Mouse (Mus musculus) embryonic facial prominence, embryonic 13.5 days (tissue): ENCODE results near the gene Ovol2. TPM values are rescaled to one million over a fixed set of nuclear protein-coding genes. Genes with fewer than 3 reads are reported as not detected.
A peak's percentile ranks its signal among the peaks of the same experiment; 100 is the strongest.

Experiments used
- ATAC-seq: fragments of 200-750 bp; cut with Nextera tagmentation; 2 replicates; pipeline ENCODE4 v1.8.0; 2017; ENCODE audit warnings: low read depth; ENCODE audit not compliant: insufficient number of reproducible peaks, insufficient read depth, low FRiP score, low TSS enrichment
- H3K27ac ChIP-seq: fragments of 300-500 bp; sonication (generic); 2 replicates; pipeline ENCODE4 v1.5.1; 2015; ENCODE audit warnings: moderate library complexity, mild to moderate bottlenecking, inconsistent platforms
- H3K27me3 ChIP-seq: fragments of 300-500 bp; sonication (generic); 2 replicates; pipeline ENCODE4 v1.6.1; 2015; ENCODE audit warnings: mild to moderate bottlenecking, inconsistent platforms
- H3K36me3 ChIP-seq: fragments of 300-500 bp; sonication (generic); 2 replicates; pipeline ENCODE4 v1.6.1; 2015; ENCODE audit warnings: mild to moderate bottlenecking, inconsistent platforms
- H3K4me1 ChIP-seq: fragments of 300-500 bp; sonication (generic); 2 replicates; pipeline ENCODE4 v1.6.1; 2015; ENCODE audit warnings: inconsistent platforms
- H3K4me2 ChIP-seq: fragments of 300-500 bp; sonication (generic); 2 replicates; pipeline ENCODE4 v1.6.1; 2015; ENCODE audit warnings: moderate library complexity, mild to moderate bottlenecking, inconsistent platforms
- H3K4me3 ChIP-seq: fragments of 300-500 bp; sonication (generic); 2 replicates; pipeline ENCODE4 v1.5.1; 2015; ENCODE audit warnings: mild to moderate bottlenecking, inconsistent platforms
- H3K9ac ChIP-seq: fragments of 300-500 bp; sonication (generic); 2 replicates; pipeline ENCODE4 v1.6.1; 2015; ENCODE audit warnings: mild to moderate bottlenecking, inconsistent platforms
- H3K9me3 ChIP-seq: fragments of 300-500 bp; sonication (generic); 2 replicates; pipeline ENCODE4 v1.6.1; 2016; ENCODE audit warnings: inconsistent platforms
- WGBS: fragments of 180-500 bp; shearing (Covaris S2); methylation state at CpG from one replicate; pipeline ENCODE4 v1.1.7; 2015; ENCODE audit warnings: mixed read lengths; 5-methylcytosine and 5-hydroxymethylcytosine counted together
- polyA plus RNA-seq: library from polyadenylated mRNA; unstranded; fragments of >200 nt; fragmentation: Nextera tagmentation; extraction: Ambion mirVana; gene quantifications from 2 replicates; pipeline ENCODE4 v1.2.1, GENCODE M21; 2015

Ovol2 gene
- polyA plus RNA-seq, 1 experiment from 2014 or later: 3.2 TPM

- H3K27me3 ChIP-seq: no peaks in the 10 kb centered on the region
- no peak overlapping the region for H3K9ac ChIP-seq
- H3K9me3 ChIP-seq: no peaks in the 10 kb centered on the region
- WGBS: 21% methylated on average over 5 of the region's 5 CpGs
- no peak overlapping the region for H3K4me2 ChIP-seq
- H3K4me1 ChIP-seq: 0 out of 2 replicates have a peak, but pooled peaks cover 10% of the 10 kb centered on the region
- no peaks in the 10 kb centered on the region for H3K36me3 ChIP-seq
- no peak for ATAC-seq
- 0 out of 2 replicates have a peak overlapping the region, but pooled peaks have one; percentile 22 for H3K27ac ChIP-seq
- no peak overlapping the region for H3K4me3 ChIP-seq
Measured at GRCm38 (mm10) chr2:144310273-144310672, 21.7 kb downstream of the Ovol2 start.

- Histone ChIP-seq H3K36me3 (no peaks in the 10 kb centered on the region), H3K4me3 (no peak overlapping the region), H3K4me1 (0 out of 2 replicates have a peak, but pooled peaks cover 10% of the 10 kb centered on the region), H3K9ac (no peak overlapping the region), H3K4me2 (no peak overlapping the region), H3K27ac (no peak overlapping the region), H3K9me3 (no peaks in the 10 kb centered on the region), H3K27me3 (no peaks in the 10 kb centered on the region)
- no peak for ATAC-seq
- WGBS: 58% methylated on average over 8 of the region's 8 CpGs
Measured at GRCm38 (mm10) chr2:144308561-144308960, 23.4 kb downstream of the Ovol2 start.

GRCm38 (mm10) chr2:144305721-144306294 is 26.1 kb downstream of the Ovol2 start:
- Histone ChIP-seq H3K36me3 (no peaks in the 10 kb centered on the region), H3K9me3 (no peaks in the 10 kb centered on the region), H3K4me3 (no peak overlapping the region), H3K9ac (no peak overlapping the region), H3K27ac (no peak overlapping the region), H3K4me1 (0 out of 2 replicates have a peak, but pooled peaks cover 10% of the 10 kb centered on the region), H3K4me2 (no peak overlapping the region), H3K27me3 (no peaks in the 10 kb centered on the region)
- no peak for ATAC-seq
- WGBS: 62% methylated on average over 18 of the region's 18 CpGs

GRCm38 (mm10) chr2:144301101-144301500 is 30.8 kb downstream of the Ovol2 start:
- H3K4me3 ChIP-seq: no peak overlapping the region
- no peak overlapping the region for H3K27ac ChIP-seq
- no peak for ATAC-seq

GRCm38 (mm10) chr2:144299749-144300669 is 31.9 kb downstream of the Ovol2 start:
- Histone ChIP-seq H3K4me1 (no peaks in the 10 kb centered on the region), H3K4me3 (no peak overlapping the region), H3K36me3 (no peaks in the 10 kb centered on the region), H3K27ac (no peak overlapping the region), H3K27me3 (no peaks in the 10 kb centered on the region), H3K9me3 (no peaks in the 10 kb centered on the region), H3K9ac (no peak overlapping the region), H3K4me2 (no peak overlapping the region)
- WGBS: 67% methylated on average over 9 of the region's 9 CpGs
- ATAC-seq: no peak

More at GRCm38 (mm10) chr2:144301101-144301500, 30.8 kb downstream of the Ovol2 start:
- H3K9me3 ChIP-seq: no peaks in the 10 kb centered on the region
- 96% methylated on average over 11 of the region's 11 CpGs for WGBS
- H3K4me2 ChIP-seq: no peak overlapping the region
- no peaks in the 10 kb centered on the region for H3K27me3 ChIP-seq
- no peaks in the 10 kb centered on the region for H3K36me3 ChIP-seq
- 0 out of 2 replicates have a peak, but pooled peaks cover 4% of the 10 kb centered on the region for H3K4me1 ChIP-seq
- no peak overlapping the region for H3K9ac ChIP-seq

GRCm38 (mm10) chr2:144295145-144295735 is 36.7 kb downstream of the Ovol2 start:
- Histone ChIP-seq H3K4me3 (no peak overlapping the region), H3K27me3 (no peaks in the 10 kb centered on the region)

GRCm38 (mm10) chr2:144291600-144292305 is 40.2 kb downstream of the Ovol2 start:
- no peaks in the 10 kb centered on the region for H3K27me3 ChIP-seq
- H3K9me3 ChIP-seq: no peaks in the 10 kb centered on the region
- H3K4me1 ChIP-seq: no peaks in the 10 kb centered on the region
- no peak overlapping the region for H3K4me3 ChIP-seq
- no peak for ATAC-seq
- H3K4me2 ChIP-seq: no peak overlapping the region
- H3K36me3 ChIP-seq: no peaks in the 10 kb centered on the region
- no peak overlapping the region for H3K27ac ChIP-seq
- no peak overlapping the region for H3K9ac ChIP-seq
- WGBS: 82% methylated on average over 11 of the region's 11 CpGs

More at GRCm38 (mm10) chr2:144295145-144295735, 36.7 kb downstream of the Ovol2 start:
- H3K27ac ChIP-seq: no peak overlapping the region
- no peak for ATAC-seq
- H3K4me2 ChIP-seq: no peak overlapping the region
- no peaks in the 10 kb centered on the region for H3K4me1 ChIP-seq
- WGBS: 72% methylated on average over 9 of the region's 9 CpGs
- H3K9ac ChIP-seq: no peak overlapping the region
- no peaks in the 10 kb centered on the region for H3K9me3 ChIP-seq
- no peaks in the 10 kb centered on the region for H3K36me3 ChIP-seq

GRCm38 (mm10) chr2:144290321-144290720 is 41.6 kb downstream of the Ovol2 start:
- Histone ChIP-seq H3K9ac (no peak overlapping the region), H3K4me1 (no peaks in the 10 kb centered on the region), H3K4me3 (no peak overlapping the region), H3K9me3 (no peaks in the 10 kb centered on the region), H3K4me2 (no peak overlapping the region), H3K36me3 (no peaks in the 10 kb centered on the region), H3K27ac (no peak overlapping the region), H3K27me3 (no peaks in the 10 kb centered on the region)
- ATAC-seq: no peak
- WGBS: 83% methylated on average over 7 of the region's 7 CpGs

- Histone ChIP-seq H3K36me3 (peaks cover 28% of the 10 kb centered on the region), H3K4me2 (no peak overlapping the region), H3K4me3 (no peak overlapping the region), H3K9ac (no peak overlapping the region), H3K4me1 (no peaks in the 10 kb centered on the region), H3K27me3 (no peaks in the 10 kb centered on the region), H3K9me3 (no peaks in the 10 kb centered on the region), H3K27ac (no peak overlapping the region)
- no peak for ATAC-seq
- WGBS: 59% methylated on average over 3 of the region's 3 CpGs
Measured at GRCm38 (mm10) chr2:144281417-144281816, 50.5 kb downstream of the Ovol2 start.

GRCm38 (mm10) chr2:144280568-144280967 is 51.4 kb downstream of the Ovol2 start:
- Histone ChIP-seq H3K4me1 (no peaks in the 10 kb centered on the region), H3K36me3 (peaks cover 30% of the 10 kb centered on the region), H3K27me3 (no peaks in the 10 kb centered on the region), H3K4me3 (no peak overlapping the region), H3K9ac (no peak overlapping the region), H3K9me3 (no peaks in the 10 kb centered on the region), H3K4me2 (no peak overlapping the region), H3K27ac (no peak overlapping the region)
- ATAC-seq: no peak
- WGBS: 78% methylated on average over 3 of the region's 3 CpGs

- 82% methylated on average over 5 of the region's 5 CpGs for WGBS
- H3K27ac ChIP-seq: no peak overlapping the region
Measured at GRCm38 (mm10) chr2:144279742-144280141, 52.2 kb downstream of the Ovol2 start.

More at GRCm38 (mm10) chr2:144279742-144280141, 52.2 kb downstream of the Ovol2 start:
- Histone ChIP-seq H3K9me3 (no peaks in the 10 kb centered on the region), H3K36me3 (peaks cover 30% of the 10 kb centered on the region), H3K9ac (no peak overlapping the region), H3K27me3 (no peaks in the 10 kb centered on the region), H3K4me3 (no peak overlapping the region), H3K4me1 (peaks cover 3% of the 10 kb centered on the region; the same call in 1 of the 2 replicates), H3K4me2 (no peak overlapping the region)
- ATAC-seq: no peak
